Mouse (Mus musculus) intestine, embryonic 15.5 days (tissue): ENCODE measurements around the gene Tnfrsf22. TPM values are rescaled to one million over a fixed set of nuclear protein-coding genes. Genes with fewer than 3 reads are reported as not detected.
A peak's percentile ranks its signal among the peaks of the same experiment; 100 is the strongest.
"Not testable (repeated sequence)": the region's sequence is repeated elsewhere in the genome, so short reads cannot be mapped to it uniquely, and the experiment has no call there.

Experiments used
- ATAC-seq: fragments of 200-750 bp; cut with Nextera tagmentation; 2 replicates; pipeline ENCODE4 v1.8.0; 2017; ENCODE audit warnings: moderate TSS enrichment, moderate library complexity
- H3K27ac ChIP-seq: fragments of 300-500 bp; sonication (generic); 2 replicates; pipeline ENCODE4 v1.5.1; 2015; ENCODE audit warnings: mild to moderate bottlenecking, inconsistent platforms
- H3K27me3 ChIP-seq: fragments of 300-500 bp; sonication (generic); replicated peaks from 2 replicates; pipeline ENCODE4 v1.6.1; 2015; ENCODE audit warnings: inconsistent platforms
- H3K36me3 ChIP-seq: fragments of 300-500 bp; sonication (generic); 2 replicates; pipeline ENCODE4 v1.6.1; 2015; ENCODE audit warnings: inconsistent platforms
- H3K4me1 ChIP-seq: fragments of 300-500 bp; sonication (generic); replicated peaks from 2 replicates; pipeline ENCODE4 v1.6.1; 2015; ENCODE audit warnings: inconsistent platforms
- H3K4me2 ChIP-seq: fragments of 300-500 bp; sonication (generic); replicated peaks from 2 replicates; pipeline ENCODE4 v1.6.1; 2015; ENCODE audit warnings: mild to moderate bottlenecking, inconsistent platforms
- H3K4me3 ChIP-seq: fragments of 300-500 bp; sonication (generic); replicated peaks from 2 replicates; pipeline ENCODE4 v1.5.1; 2015; ENCODE audit warnings: inconsistent platforms
- H3K9ac ChIP-seq: fragments of 300-500 bp; sonication (generic); 2 replicates; pipeline ENCODE4 v1.6.1; 2015; ENCODE audit warnings: inconsistent platforms
- H3K9me3 ChIP-seq: fragments of 300-500 bp; sonication (generic); 2 replicates; pipeline ENCODE4 v1.6.1; 2016; ENCODE audit warnings: inconsistent platforms
- WGBS: fragments of 180-500 bp; shearing (Covaris S2); methylation state at CpG from one replicate; pipeline ENCODE4 v1.1.7; 2015; 5-methylcytosine and 5-hydroxymethylcytosine counted together
- polyA plus RNA-seq: library from polyadenylated mRNA; unstranded; fragments of >200 nt; fragmentation: Nextera tagmentation; extraction: Ambion mirVana; gene quantifications from 2 replicates; pipeline ENCODE4 v1.2.1, GENCODE M21; 2015

Tnfrsf22 gene
- polyA plus RNA-seq, 1 experiment from 2014 or later = 6.9 TPM

GRCm38 (mm10) chr7:143681566-143681965 lies 32.1 kb upstream of the Tnfrsf22 start:
- 95% methylated on average over 1 of the region's 1 CpGs for WGBS
- no peaks in the 10 kb centered on the region for H3K9me3 ChIP-seq
- H3K27ac ChIP-seq = no peak overlapping the region
- H3K4me1 ChIP-seq = no peaks in the 10 kb centered on the region
- H3K4me3 ChIP-seq = no peak overlapping the region
- H3K9ac ChIP-seq = no peak overlapping the region
- H3K4me2 ChIP-seq = no peak overlapping the region
- no peak for ATAC-seq
- H3K36me3 ChIP-seq = no peaks in the 10 kb centered on the region
- H3K27me3 ChIP-seq = no peaks in the 10 kb centered on the region

DNA sequence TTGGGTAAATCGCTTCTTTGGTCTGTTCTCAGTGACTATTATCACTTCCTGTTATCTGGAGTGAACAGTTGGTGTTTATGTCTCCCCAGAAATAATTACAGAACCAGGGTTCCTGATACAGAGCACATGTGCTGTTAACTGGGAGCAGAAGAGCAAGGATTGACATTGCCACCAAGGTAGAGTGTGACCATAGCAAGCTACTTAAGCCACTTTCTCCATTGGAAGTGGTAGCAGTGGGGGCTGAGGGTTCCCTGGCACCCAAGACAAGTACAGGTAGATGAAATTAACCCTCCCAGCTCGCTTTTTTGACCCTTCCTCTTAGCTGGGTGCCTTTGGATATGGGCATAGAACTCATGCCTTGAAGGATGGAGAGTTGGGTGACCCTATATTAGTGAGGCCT lies 31.4 kb upstream of the Tnfrsf22 start:
- not testable (repeated sequence) for H3K9ac ChIP-seq, H3K4me2 ChIP-seq, ATAC-seq, H3K9me3 ChIP-seq, H3K27ac ChIP-seq, H3K27me3 ChIP-seq, H3K4me1 ChIP-seq, H3K36me3 ChIP-seq, H3K4me3 ChIP-seq
- whole genome bisulfite sequencing = 60% methylated on average over 2 of the region's 2 CpGs

- H3K4me2 ChIP-seq, H3K27ac ChIP-seq, H3K27me3 ChIP-seq, H3K4me3 ChIP-seq, H3K4me1 ChIP-seq, H3K36me3 ChIP-seq, H3K9me3 ChIP-seq, ATAC-seq, H3K9ac ChIP-seq: not testable (repeated sequence)
- 80% methylated on average over 2 of the region's 2 CpGs for WGBS
These were observed 30.2 kb upstream of the Tnfrsf22 start for GRCm38 (mm10) chr7:143679650-143680049.

DNA sequence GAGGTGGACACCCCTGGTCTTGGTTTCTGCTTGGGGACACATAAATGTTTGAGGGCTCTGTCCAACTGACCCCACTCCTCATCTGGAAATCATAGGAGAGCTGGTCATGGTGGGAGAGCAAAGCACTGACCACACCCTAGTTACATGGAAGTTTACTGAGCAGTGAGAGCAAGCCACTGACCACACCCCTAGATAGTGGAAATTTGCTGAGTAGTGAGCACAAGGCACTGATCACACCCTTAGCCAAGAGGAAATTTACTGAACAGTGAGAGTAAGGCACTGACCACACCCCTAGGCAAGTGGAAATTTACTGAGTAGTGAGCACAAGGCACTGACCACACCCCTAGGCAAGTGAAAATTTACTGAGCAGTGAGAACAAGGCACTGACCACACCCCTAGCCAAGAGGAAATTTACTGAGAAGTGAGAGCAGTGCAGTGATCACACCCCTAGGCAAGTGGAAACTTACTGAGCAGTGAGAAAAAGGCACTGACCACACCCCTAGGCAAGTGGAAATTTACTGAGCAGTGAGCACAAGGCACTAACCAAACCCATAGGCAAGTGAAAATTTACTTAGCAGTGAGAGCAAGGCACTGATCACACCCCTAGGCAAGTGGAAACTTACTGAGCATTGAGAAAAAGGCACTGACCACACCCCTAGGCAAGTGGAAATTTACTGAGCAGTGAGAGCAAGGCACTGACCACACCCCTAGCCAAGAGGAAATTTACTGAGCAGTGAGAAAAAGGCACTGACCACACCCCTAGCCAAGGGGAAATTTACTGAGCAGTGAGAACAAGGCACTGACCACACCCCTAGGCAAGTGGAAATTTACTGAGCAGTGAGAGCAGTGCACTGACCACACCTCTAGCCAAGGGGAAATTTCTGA lies 17.2 kb upstream of the Tnfrsf22 start:
- no peaks in the 10 kb centered on the region for H3K36me3 ChIP-seq
- no peak for ATAC-seq
- no peak overlapping the region for H3K9ac ChIP-seq
- no peak overlapping the region for H3K4me2 ChIP-seq
- no peaks in the 10 kb centered on the region for H3K27me3 ChIP-seq
- no peak overlapping the region for H3K27ac ChIP-seq
- no peaks in the 10 kb centered on the region for H3K4me1 ChIP-seq
- H3K4me3 ChIP-seq = no peak overlapping the region
- H3K9me3 ChIP-seq = no peaks in the 10 kb centered on the region

DNA sequence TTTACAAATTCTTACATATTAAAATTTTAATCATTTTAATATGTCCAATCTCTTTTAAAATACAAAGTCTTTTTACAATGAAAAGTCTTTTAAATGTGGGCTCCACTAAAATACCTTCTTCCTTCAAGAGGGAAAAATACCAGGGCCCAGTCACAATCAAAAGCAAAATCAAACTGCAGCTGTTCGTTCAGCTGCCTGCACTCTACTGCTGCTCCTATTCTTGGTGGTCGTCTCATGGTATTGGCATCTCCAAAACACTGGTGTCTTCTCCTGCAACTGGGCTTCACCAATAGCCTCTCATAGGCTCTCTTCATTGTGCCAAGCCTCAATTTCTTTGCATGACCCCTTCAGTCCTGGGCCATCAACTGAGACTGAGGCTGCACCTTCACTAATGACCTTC lies 14.0 kb upstream of the Tnfrsf22 start:
- H3K36me3 ChIP-seq = no peaks in the 10 kb centered on the region
- no peaks in the 10 kb centered on the region for H3K27me3 ChIP-seq
- no peak for ATAC-seq
- H3K9ac ChIP-seq = no peak overlapping the region
- H3K9me3 ChIP-seq = no peaks in the 10 kb centered on the region
- no peak overlapping the region for H3K4me3 ChIP-seq
- no peak overlapping the region for H3K27ac ChIP-seq
- no peak overlapping the region for H3K4me2 ChIP-seq
- WGBS = 78% methylated on average over 2 of the region's 2 CpGs
- no peaks in the 10 kb centered on the region for H3K4me1 ChIP-seq

DNA sequence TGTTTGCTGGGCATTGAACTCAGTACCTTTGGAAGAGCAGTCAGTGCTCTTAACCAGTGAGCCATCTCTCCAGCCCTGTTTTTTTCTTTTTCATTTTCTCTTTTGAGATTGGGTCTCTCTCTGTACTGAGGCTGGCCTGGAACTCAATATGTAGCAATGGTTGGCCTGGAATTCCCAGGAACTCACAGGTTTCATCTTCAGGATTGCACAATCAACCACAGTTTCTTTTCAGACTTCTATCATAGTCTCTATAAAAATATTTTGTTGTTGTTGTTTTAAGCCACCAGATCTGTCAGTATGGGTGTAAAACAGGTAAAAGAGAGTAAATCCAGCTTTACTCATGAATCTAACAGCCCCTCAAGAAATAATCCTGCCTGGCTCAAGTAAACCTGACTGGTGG lies 11.3 kb upstream of the Tnfrsf22 start:
- Histone ChIP-seq H3K27me3 (no peaks in the 10 kb centered on the region), H3K4me3 (no peak overlapping the region), H3K9me3 (no peaks in the 10 kb centered on the region), H3K4me2 (no peak overlapping the region), H3K4me1 (no peaks in the 10 kb centered on the region), H3K27ac (no peak overlapping the region), H3K36me3 (no peaks in the 10 kb centered on the region), H3K9ac (no peak overlapping the region)
- no peak for ATAC-seq

DNA sequence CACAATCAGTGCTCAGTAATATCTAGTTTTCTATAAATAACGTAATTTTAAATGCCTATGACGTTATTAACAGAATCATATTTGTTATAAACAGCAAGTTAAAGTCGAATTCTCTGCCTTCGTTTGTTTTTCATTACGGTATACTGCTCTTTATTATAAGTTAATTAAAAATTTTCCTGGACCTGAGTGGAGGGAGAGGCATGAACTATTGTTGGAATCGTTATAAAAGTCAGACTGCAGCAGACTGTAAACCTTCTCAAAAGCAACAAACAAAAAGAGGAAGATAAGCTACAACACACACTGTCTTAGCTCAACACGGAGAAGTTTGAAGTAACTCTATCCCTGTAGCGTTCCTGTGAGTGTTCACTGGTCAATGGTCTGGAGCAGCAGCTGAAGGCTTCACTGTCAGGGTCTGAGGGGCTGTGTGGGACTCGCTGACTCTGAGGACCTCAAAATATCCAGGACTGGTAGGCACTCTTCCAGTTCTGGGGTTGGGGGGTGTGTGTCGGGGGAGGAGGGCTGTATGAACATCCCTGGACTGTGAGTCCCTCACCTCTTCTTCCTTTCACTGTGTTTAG lies 397 bp upstream of the Tnfrsf22 start:
- H3K9ac ChIP-seq, H3K27ac ChIP-seq, H3K36me3 ChIP-seq, H3K9me3 ChIP-seq, H3K4me1 ChIP-seq, H3K27me3 ChIP-seq: not testable (repeated sequence)
- peak overlapping the region; percentile 71 for H3K4me3 ChIP-seq
- 50% methylated on average over 10 of the region's 10 CpGs for WGBS
- H3K4me2 ChIP-seq = peak overlapping the region; percentile 96
- ATAC-seq = 0 out of 2 replicates have a peak, but pooled peaks have one; percentile 25

DNA sequence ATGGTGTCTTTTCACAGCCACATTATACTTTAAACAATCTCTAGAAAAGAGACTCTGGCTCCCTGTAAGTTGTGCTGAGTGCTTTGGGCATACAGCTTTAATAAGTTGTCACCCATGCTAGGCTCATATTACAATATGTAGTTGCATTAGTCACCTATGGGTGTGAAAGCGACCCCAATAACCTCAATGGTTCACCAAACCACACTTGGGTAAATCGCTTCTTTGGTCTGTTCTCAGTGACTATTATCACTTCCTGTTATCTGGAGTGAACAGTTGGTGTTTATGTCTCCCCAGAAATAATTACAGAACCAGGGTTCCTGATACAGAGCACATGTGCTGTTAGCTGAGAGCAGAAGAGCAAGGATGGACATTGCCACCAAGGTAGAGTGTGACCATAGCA lies 5.5 kb downstream of the Tnfrsf22 start:
- 88% methylated on average over 2 of the region's 2 CpGs for WGBS
- not testable (repeated sequence) for H3K9ac ChIP-seq, H3K9me3 ChIP-seq, H3K27me3 ChIP-seq, H3K4me1 ChIP-seq, H3K27ac ChIP-seq, H3K4me2 ChIP-seq, H3K36me3 ChIP-seq, H3K4me3 ChIP-seq, ATAC-seq

DNA sequence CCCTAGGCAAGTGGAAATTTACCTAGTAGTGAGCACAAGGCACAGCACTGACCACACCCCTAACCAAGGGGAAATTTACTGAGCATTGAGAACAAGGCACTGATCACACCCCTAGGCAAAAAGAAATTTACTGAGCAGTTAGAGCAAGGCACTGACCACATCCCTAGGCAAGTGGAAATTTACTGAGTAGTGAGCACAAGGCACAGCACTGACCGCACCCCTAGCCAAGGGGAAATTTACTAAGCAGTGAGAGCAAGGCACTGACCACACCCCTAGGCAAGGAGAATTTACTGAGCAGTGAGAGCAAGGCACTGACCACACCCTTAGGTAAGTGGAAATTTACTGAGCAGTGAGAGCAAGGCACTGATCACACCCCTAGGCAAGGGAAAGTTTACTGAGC lies 12.8 kb downstream of the Tnfrsf22 start:
- Histone ChIP-seq H3K9me3 (no peaks in the 10 kb centered on the region), H3K4me2 (no peak overlapping the region), H3K27me3 (no peaks in the 10 kb centered on the region), H3K4me1 (no peaks in the 10 kb centered on the region), H3K9ac (no peak overlapping the region), H3K27ac (no peak overlapping the region), H3K36me3 (no peaks in the 10 kb centered on the region), H3K4me3 (no peak overlapping the region)
- no peak for ATAC-seq
- 97% methylated on average over 1 of the region's 1 CpGs for WGBS

GRCm38 (mm10) chr7:143631503-143631902 lies 18.0 kb downstream of the Tnfrsf22 start:
- no peaks in the 10 kb centered on the region for H3K27me3 ChIP-seq
- WGBS = 62% methylated on average over 2 of the region's 2 CpGs
- no peak overlapping the region for H3K4me2 ChIP-seq
- H3K9ac ChIP-seq = no peak overlapping the region
- H3K9me3 ChIP-seq = no peaks in the 10 kb centered on the region
- no peak overlapping the region for H3K27ac ChIP-seq
- H3K4me3 ChIP-seq = no peak overlapping the region
- H3K36me3 ChIP-seq = no peaks in the 10 kb centered on the region
- H3K4me1 ChIP-seq = no peaks in the 10 kb centered on the region
- ATAC-seq = no peak

DNA sequence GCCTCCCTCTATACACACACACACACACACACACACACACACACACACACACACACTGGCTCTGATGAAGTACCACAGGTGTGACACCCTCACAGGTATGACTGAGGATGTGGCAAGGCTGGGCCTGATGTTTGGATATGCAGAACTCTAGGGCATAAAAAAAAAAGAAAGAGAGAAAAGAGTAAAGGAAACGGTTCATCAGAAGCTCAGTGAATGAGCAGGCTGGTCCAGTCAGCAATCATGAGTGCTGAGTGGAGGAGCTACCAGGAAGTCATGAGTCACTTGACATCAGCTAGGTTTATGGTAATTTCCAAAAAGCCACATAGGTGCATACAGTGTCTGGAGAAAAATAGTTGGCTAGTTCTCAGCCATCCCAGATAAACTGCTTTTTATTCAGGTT lies 20.0 kb downstream of the Tnfrsf22 start:
- no peak for ATAC-seq
- H3K4me1 ChIP-seq = no peaks in the 10 kb centered on the region
- H3K36me3 ChIP-seq = no peaks in the 10 kb centered on the region
- no peaks in the 10 kb centered on the region for H3K9me3 ChIP-seq
- no peak overlapping the region for H3K4me2 ChIP-seq
- H3K27me3 ChIP-seq = no peaks in the 10 kb centered on the region
- H3K27ac ChIP-seq = no peak overlapping the region
- no peak overlapping the region for H3K9ac ChIP-seq
- H3K4me3 ChIP-seq = no peak overlapping the region
- 25% methylated on average over 1 of the region's 1 CpGs for whole genome bisulfite sequencing

GRCm38 (mm10) chr7:143628540-143628939 lies 20.9 kb downstream of the Tnfrsf22 start, which contains the start of gene Tnfrsf26:
TSS of gene Tnfrsf26 (minus strand) at chr7:143628722.
- Histone ChIP-seq H3K4me2 (no peak within 1 kb of the TSS), H3K27ac (no peak within 1 kb of the TSS), H3K36me3 (no peaks in the 10 kb centered on the region), H3K4me3 (no peak within 1 kb of the TSS), H3K9me3 (no peaks in the 10 kb centered on the region), H3K4me1 (no peaks in the 10 kb centered on the region), H3K27me3 (no peaks in the 10 kb centered on the region), H3K9ac (no peak within 1 kb of the TSS)
- WGBS = 88% methylated on average over 1 of the region's 1 CpGs
- ATAC-seq = no peak
